Mouse (Mus musculus) kidney, adult 11 months (tissue): ENCODE data around the gene Nxn.

Experiments
- DNase-seq: peaks from one replicate; pipeline ENCODE4 v3.0.0; 2022

The Nxn gene

GRCm38 (mm10) chr11:76398798-76399586, at the start of gene Nxn:
TSS of gene Nxn (minus strand) at chr11:76399140.
- peak; percentile 89 for DNase-seq

GRCm38 (mm10) chr11:76446251-76446650, 47.3 kb upstream of the Nxn start:
- no peak for DNase-seq

- no peak for DNase-seq
These were observed 46.5 kb upstream of the Nxn start for GRCm38 (mm10) chr11:76445459-76445858.

- DNase-seq: no peak
These were observed 40.7 kb upstream of the Nxn start for GRCm38 (mm10) chr11:76439666-76440065.

GRCm38 (mm10) chr11:76436864-76437437, 38.0 kb upstream of the Nxn start:
- peak; percentile 31 for DNase-seq

- DNase-seq: no peak
These were observed 37.1 kb upstream of the Nxn start for GRCm38 (mm10) chr11:76436009-76436408.

- no peak for DNase-seq
These were observed 31.2 kb upstream of the Nxn start for GRCm38 (mm10) chr11:76429966-76430631.

- no peak for DNase-seq
These were observed 30.6 kb upstream of the Nxn start for GRCm38 (mm10) chr11:76429556-76429955.

- DNase-seq: no peak
These were observed 30.1 kb upstream of the Nxn start for GRCm38 (mm10) chr11:76429046-76429445.

- DNase-seq: no peak
These were observed 28.8 kb upstream of the Nxn start for GRCm38 (mm10) chr11:76427781-76428180.

GRCm38 (mm10) chr11:76425749-76426148, 26.8 kb upstream of the Nxn start:
- no peak for DNase-seq

GRCm38 (mm10) chr11:76420896-76421295, 22.0 kb upstream of the Nxn start:
- DNase-seq: peak; percentile 36

GRCm38 (mm10) chr11:76419179-76419578, 20.2 kb upstream of the Nxn start:
- no peak for DNase-seq

- DNase-seq: no peak
These were observed 19.5 kb upstream of the Nxn start for GRCm38 (mm10) chr11:76418423-76418822.

GRCm38 (mm10) chr11:76415985-76416384, 17.0 kb upstream of the Nxn start:
- no peak for DNase-seq

GRCm38 (mm10) chr11:76415001-76415400, 16.1 kb upstream of the Nxn start:
- peak; percentile 24 for DNase-seq

- DNase-seq: no peak
These were observed 14.3 kb upstream of the Nxn start for GRCm38 (mm10) chr11:76413202-76413601.

GRCm38 (mm10) chr11:76410826-76411225, 11.9 kb upstream of the Nxn start:
- DNase-seq: no peak

GRCm38 (mm10) chr11:76406702-76407583, 8.0 kb upstream of the Nxn start, which contains the start of gene Timm22:
TSS of gene Timm22 (plus strand) at chr11:76406952.
- DNase-seq: peak; percentile 98

GRCm38 (mm10) chr11:76405626-76406264, 6.8 kb upstream of the Nxn start:
- no peak for DNase-seq

- DNase-seq: no peak
These were observed 6.2 kb upstream of the Nxn start for GRCm38 (mm10) chr11:76405113-76405512.

- DNase-seq: no peak
These were observed 2.5 kb upstream of the Nxn start for GRCm38 (mm10) chr11:76401398-76401797.
